Mouse (Mus musculus) heart, adult 9 months (tissue): ENCODE measurements around the gene Olfr1428.
"Not testable (repeated sequence)": the region's sequence is repeated elsewhere in the genome, so short reads cannot be mapped to it uniquely, and the experiment has no call there.

Experiments used
- DNase-seq, 2 experiments: peaks; one replicate each; pipeline ENCODE4 v3.0.0; 2022; ENCODE audit warnings: low spot score in 2 of 2

Olfr1428 gene

DNA sequence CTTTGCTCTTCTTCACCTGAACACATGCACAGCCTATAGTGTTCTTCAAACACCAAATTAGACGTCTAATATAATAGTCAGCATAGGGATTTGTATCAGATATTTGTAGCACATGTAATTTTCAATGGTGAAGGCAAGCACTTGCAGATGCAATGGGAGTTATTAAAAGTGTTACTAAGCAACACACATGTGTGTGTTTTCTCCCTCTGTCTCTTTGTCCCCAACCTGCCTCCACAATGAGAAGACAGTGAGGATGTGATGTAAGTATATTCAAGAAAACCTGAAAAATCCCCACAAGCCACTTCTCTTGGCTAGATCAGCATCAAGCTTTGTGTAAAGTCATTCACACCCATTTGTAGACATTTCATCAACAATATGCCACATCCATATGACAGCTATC, at the start of gene Olfr1428:
Gene Olfr1428, minus strand, starts transcription at position 101 of the 400 bp plus-strand sequence.
- no peak for DNase-seq

DNA sequence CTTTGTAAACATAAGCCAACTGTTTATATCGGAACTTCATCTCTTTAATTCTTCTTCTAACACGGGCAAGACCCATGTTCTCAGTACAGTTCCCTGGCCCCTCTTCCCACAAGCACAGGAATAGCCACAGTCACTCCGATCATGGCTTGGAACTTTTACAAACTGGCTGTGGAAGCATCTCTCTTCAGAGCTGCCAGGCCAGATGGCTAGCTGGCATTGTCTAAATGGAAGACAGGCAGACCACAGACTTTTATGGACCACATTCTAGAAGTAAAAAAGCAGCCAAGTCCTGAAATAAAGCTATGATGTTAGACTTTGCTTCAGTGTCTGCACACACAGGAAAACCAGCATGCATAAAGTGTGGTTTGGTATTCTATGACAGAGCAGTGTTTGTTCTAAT, 29.8 kb upstream of the Olfr1428 start:
- DNase-seq = no peak

DNA sequence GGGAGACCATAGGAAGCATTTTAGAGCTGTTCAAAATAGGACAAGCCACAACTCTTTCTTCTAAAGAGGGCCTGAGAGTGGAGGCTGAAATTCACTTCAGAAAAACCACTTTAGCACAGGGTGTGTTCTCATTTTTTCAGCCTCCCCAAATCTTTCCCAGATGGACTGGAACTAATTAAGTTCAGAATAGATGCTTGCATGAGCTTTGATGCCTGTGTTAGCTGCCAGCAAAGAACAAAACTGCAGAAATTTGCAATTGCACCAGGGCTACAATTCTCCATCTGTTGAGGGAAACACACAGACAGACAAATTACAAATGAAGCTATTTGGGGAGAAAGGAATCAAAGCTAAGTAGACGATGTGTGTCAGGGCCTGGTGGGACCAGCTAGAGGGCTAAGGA, 27.7 kb upstream of the Olfr1428 start:
- DNase-seq = no peak

DNA sequence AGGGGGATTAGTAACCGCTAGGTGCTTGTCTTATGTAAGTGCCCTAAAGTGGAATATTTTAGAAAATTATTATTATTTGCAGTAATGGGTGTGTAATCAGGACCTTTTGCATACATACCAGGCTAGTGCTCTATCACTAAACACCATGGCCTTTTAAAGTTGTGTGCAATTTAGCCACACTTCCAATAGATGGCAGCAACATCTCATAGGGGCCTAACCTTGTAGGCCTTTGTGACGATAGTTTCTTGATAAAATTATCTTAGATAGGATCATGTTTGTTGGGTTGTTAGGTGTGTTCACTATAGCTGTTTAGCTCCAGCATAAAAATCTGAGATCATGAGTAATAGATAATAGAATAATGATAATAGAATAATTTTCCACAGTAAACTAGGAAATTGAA, 18.6 kb upstream of the Olfr1428 start:
- DNase-seq = no peak

GRCm38 (mm10) chr19:12123103-12123502, 7.4 kb upstream of the Olfr1428 start, which contains the start of gene Olfr76:
Gene Olfr76 (minus strand): TSS chr19:12123203.
- DNase-seq = no peak

- no peak for DNase-seq
These were observed 767 bp upstream of the Olfr1428 start for GRCm38 (mm10) chr19:12116464-12116863.

DNA sequence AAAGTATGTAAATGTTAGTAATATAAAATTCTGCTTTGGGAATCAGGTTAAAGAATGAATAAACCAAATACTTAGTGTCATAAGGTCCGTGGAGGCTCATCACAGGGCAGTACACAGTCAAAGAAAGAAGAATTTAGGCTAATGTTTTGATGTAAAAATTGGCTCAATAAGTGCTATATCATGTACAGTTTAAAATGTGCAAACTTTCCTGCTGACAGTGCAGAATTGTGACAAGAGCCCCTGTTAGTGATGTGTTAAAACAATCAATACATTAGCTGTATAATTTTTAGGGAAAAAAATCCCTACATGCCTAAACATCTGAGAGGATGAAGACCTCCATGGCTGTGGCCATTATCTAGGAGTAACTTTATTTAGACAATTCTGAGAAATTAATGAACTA, 1.9 kb downstream of the Olfr1428 start:
- DNase-seq = no peak

DNA sequence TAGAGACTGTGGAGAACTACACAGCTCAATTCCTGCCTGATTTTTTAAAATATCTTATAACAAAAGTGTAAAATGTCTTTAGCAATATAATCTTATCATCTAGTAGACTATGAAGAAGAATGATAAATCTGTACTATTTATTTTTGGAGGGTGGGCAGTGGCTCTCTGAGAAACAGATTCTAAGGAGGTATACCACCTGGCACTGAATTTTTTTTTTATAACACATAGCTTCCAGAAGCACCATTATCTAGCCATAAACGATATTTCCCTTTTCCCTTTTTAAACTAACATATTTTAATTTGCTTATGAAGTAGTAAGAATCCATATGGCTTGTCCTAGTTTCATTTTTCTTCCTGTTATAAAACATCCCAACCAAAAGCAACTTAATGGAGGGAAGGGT, 11.2 kb downstream of the Olfr1428 start:
- DNase-seq = no peak

- no peak for DNase-seq
These were observed 12.5 kb downstream of the Olfr1428 start, which contains the start of gene Olfr1427 for GRCm38 (mm10) chr19:12103234-12103633. Gene Olfr1427 (minus strand): TSS chr19:12103334.

DNA sequence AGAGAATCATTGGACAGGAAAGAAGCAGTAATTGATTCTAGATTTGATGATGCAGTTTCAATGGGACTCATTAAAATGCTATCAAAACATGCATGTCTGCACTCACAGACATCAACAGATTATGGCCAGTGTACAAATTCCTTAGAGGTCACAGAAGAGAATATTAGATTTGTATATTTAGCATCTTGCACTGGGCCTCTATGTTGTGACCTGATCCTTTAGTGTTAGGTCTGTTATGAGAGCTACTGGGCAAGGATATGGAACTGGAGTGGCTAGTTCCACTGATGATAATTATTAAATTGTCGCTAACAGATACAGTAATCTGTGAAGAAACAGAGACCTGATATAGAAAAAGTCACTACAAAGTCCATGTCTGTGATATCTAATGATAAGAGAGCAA, 23.8 kb downstream of the Olfr1428 start, which contains the start of gene Olfr1426:
Gene Olfr1426, minus strand, starts transcription at position 101 of the 400 bp plus-strand sequence.
- DNase-seq = no peak

DNA sequence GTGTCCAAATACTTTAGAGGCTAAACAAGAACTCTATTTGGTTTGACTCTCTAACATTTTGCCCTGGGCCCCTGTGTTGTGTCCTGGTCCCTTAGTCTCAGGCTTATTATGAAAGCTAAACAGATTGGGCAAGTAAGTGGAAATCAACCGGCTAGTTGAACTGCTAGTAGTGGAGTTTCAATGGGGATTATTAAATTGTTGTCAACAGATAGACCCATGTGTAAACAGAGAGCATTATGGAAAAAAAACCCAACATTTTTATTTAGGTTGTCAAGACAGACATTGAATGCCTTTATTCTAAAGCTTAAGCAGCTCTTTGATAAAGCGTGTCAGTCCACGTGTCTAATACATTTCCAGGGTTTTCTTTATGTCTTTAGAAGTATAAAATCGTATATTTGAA, 38.1 kb downstream of the Olfr1428 start, which contains the start of gene Olfr1425:
Gene Olfr1425, minus strand, starts transcription at position 101 of the 400 bp plus-strand sequence.
- DNase-seq = not testable (repeated sequence)

DNA sequence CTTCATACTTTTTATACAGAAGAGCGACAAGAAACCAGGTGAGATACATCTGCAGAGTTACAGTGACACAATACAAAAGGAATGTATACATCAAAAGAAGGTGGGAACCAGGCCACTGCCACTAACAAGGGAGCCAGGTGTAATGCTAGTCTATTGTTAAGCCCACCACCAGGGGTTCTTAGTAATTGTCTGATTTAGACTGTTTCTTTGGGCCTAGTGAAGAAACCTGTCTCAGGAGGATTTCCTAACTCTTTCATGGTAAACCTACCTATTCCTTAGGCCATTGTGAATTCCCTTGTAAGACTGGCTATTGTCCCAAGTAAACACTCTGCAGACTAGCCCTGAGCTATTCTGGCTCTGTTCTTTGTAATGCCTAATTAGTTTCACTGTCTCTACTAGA, 46.2 kb downstream of the Olfr1428 start:
- DNase-seq = not testable (repeated sequence)

DNA sequence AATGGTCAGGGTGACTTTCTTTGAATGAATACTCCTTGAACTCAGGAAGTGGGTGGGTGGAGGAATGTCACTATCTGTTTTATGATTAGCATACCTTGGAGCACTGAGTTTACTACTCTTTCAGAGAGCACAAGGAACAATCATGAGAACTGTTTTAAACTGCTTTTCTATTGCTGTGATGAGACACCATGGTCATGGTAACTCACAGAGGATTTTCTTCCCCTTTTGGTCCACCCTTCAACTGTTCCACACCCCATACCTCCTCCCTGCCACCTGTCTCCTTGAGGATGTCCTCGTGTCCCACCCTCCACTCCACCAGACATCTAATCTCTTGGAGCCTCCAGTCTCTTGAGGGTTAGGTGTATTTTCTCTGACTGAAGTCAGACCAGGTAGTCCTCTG, 47.9 kb downstream of the Olfr1428 start:
- DNase-seq = not testable (repeated sequence)

DNA sequence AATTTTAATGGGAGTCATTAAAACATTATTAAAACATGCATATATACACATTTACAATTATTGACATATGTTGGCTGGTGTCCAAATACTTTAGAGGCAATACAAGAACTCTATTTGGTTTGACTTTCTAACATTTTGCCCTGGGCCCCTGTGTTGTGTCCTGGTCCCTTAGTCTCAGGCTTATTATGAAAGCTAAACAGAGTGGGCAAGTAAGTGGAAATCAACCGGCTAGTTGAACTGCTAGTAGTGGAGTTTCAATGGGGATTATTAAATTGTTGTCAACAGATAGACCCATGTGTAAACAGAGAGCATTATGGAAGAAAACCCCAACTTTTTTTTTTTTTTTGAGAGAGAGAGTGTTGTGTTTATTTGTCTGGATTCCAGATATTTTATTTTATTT, 53.1 kb downstream of the Olfr1428 start, which contains the start of gene Olfr1424:
Gene Olfr1424, minus strand, starts transcription at position 101 of the 400 bp plus-strand sequence.
- not testable (repeated sequence) for DNase-seq
